Mouse (Mus musculus) brain, embryonic 14.5 days (tissue): Measurements from ENCODE around the gene Hoxd3.

Experiments
- CTCF ChIP-seq: fragments of 200-500 bp; IDR thresholded peaks from 2 replicates; pipeline ENCODE4 v1.5.1; 2012; ENCODE audit warnings: inconsistent platforms, mild to moderate bottlenecking, moderate library complexity, borderline replicate concordance; ENCODE audit not compliant: insufficient read depth, insufficient read length; ENCODE audit errors: extremely low read depth
- POLR2A ChIP-seq: fragments of 200-500 bp; IDR thresholded peaks from 2 replicates; pipeline ENCODE4 v1.6.1; 2012; ENCODE audit warnings: mild to moderate bottlenecking, inconsistent platforms, borderline replicate concordance; ENCODE audit not compliant: poor library complexity, insufficient read depth, insufficient read length, severe bottlenecking; ENCODE audit errors: extremely low read depth

- no peak for TF ChIP-seq CTCF
- no peak for TF ChIP-seq POLR2A
These were observed 29.7 kb downstream of the Hoxd3 start for GRCm38 (mm10) chr2:74741252-74741978.
